Mouse (Mus musculus) layer of hippocampus, postnatal 14 days (tissue): Measurements from ENCODE around the gene Cbx2. TPM values are rescaled to one million over a fixed set of nuclear protein-coding genes. Genes with fewer than 3 reads are reported as not detected.

ENCODE experiments used
- DNase-seq, 2 experiments: peaks; one replicate each; pipeline ENCODE4 v3.0.0; 2021 to 2022; ENCODE audit warnings: low spot score in 2 of 2, mixed read lengths in 1 of 2
- total RNA-seq, 2 experiments: library from RNA; stranded (reverse); gene quantifications; 2 replicates each; pipeline ENCODE4 v1.2.3; 2021

Cbx2 gene
- total RNA-seq, 2 experiments from 2014 or later = 3.6 to 4.2 TPM

GRCm38 (mm10) chr11:119041750-119042465 lies 19.1 kb downstream of the Cbx2 start:
- no peak for DNase-seq

- DNase-seq = no peak
These were observed 19.9 kb downstream of the Cbx2 start for GRCm38 (mm10) chr11:119042466-119043272.

- no peak for DNase-seq
These were observed 20.4 kb downstream of the Cbx2 start for GRCm38 (mm10) chr11:119043273-119043540.

GRCm38 (mm10) chr11:119043761-119044550 lies 21.2 kb downstream of the Cbx2 start:
- DNase-seq = no peak

- DNase-seq = no peak
These were observed 22.0 kb downstream of the Cbx2 start for GRCm38 (mm10) chr11:119044551-119045337.

- no peak for DNase-seq
These were observed 24.0 kb downstream of the Cbx2 start for GRCm38 (mm10) chr11:119046601-119047245.

GRCm38 (mm10) chr11:119047261-119048132 lies 24.7 kb downstream of the Cbx2 start:
- DNase-seq = no peak

GRCm38 (mm10) chr11:119048133-119048510 lies 25.4 kb downstream of the Cbx2 start:
- DNase-seq = no peak

GRCm38 (mm10) chr11:119050361-119050760 lies 27.6 kb downstream of the Cbx2 start:
- no peak for DNase-seq

GRCm38 (mm10) chr11:119051426-119051825 lies 28.7 kb downstream of the Cbx2 start:
- no peak for DNase-seq

GRCm38 (mm10) chr11:119051927-119052660 lies 29.3 kb downstream of the Cbx2 start:
- DNase-seq = no peak

GRCm38 (mm10) chr11:119052661-119053256 lies 30.0 kb downstream of the Cbx2 start:
- no peak for DNase-seq

- peak; percentile 85 to 90 for DNase-seq
These were observed 30.5 kb downstream of the Cbx2 start for GRCm38 (mm10) chr11:119053257-119053670.

GRCm38 (mm10) chr11:119053738-119054350 lies 31.1 kb downstream of the Cbx2 start:
- DNase-seq = peak; percentile 67 to 79

- DNase-seq = no peak
These were observed 31.9 kb downstream of the Cbx2 start for GRCm38 (mm10) chr11:119054351-119055345.

- no peak for DNase-seq
These were observed 32.9 kb downstream of the Cbx2 start for GRCm38 (mm10) chr11:119055571-119056131.
